Comparison of ENCODE assay signal across 22 mouse cellular contexts in genomic region chr5:100309807-100310165, GRCm38 (mm10).
A peak's percentile ranks its signal among the peaks of the same experiment; 100 is the strongest.
DNase-seq lines count a peak whose midpoint lies in the region; ATAC-seq lines count a peak whose summit lies in the region.
"Had no signal": no experiment of that assay in that cellular context is flagged by ENCODE, and none has a peak within 500 bp of the region (broad histone marks: within the 10 kb centered on the region; RNA-seq: fewer than 3 reads in every experiment).

No protein-coding gene starts in this region.

- H3K27ac ChIP-seq in lung, embryonic 15.5 days = no peak overlapping the region
- peak overlapping the region; percentile 35; the same call in 1 of the 2 replicates for H3K27ac ChIP-seq in midbrain, embryonic 13.5 days
- H3K27ac ChIP-seq: embryonic facial prominence, embryonic 12.5 days; layer of hippocampus, adult 2 months; limb, embryonic 10.5 days; liver, embryonic 15.5 days; midbrain, embryonic 12.5 days had no signal

- WGBS in lung, embryonic 15.5 days = 95% methylated on average over 2 of the region's 2 CpGs
- WGBS in midbrain, embryonic 13.5 days = 91% methylated on average over 2 of the region's 2 CpGs

- H3K9me3 ChIP-seq in lung, embryonic 15.5 days = no peaks in the 10 kb centered on the region
- H3K9me3 ChIP-seq in midbrain, embryonic 13.5 days = no peaks in the 10 kb centered on the region
- H3K9me3 ChIP-seq: embryonic facial prominence, embryonic 12.5 days; limb, embryonic 10.5 days; liver, embryonic 15.5 days; midbrain, embryonic 12.5 days had no signal

- H3K4me1 ChIP-seq in lung, embryonic 15.5 days = no peaks in the 10 kb centered on the region
- H3K4me1 ChIP-seq in midbrain, embryonic 13.5 days (replicated peaks) = peaks cover 7% of the 10 kb centered on the region; the same call in 1 of the 2 replicates
- H3K4me1 ChIP-seq: embryonic facial prominence, embryonic 12.5 days; heart, embryonic 12.5 days; limb, embryonic 10.5 days; liver, embryonic 15.5 days; midbrain, embryonic 12.5 days had no signal

- H3K36me3 ChIP-seq in lung, embryonic 15.5 days = no peaks in the 10 kb centered on the region
- H3K36me3 ChIP-seq in midbrain, embryonic 13.5 days = no peaks in the 10 kb centered on the region
- H3K36me3 ChIP-seq: embryonic facial prominence, embryonic 12.5 days; heart, embryonic 12.5 days; limb, embryonic 10.5 days; liver, embryonic 15.5 days; midbrain, embryonic 12.5 days had no signal

- no peak overlapping the region for H3K4me2 ChIP-seq in lung, embryonic 15.5 days
- H3K4me2 ChIP-seq in midbrain, embryonic 13.5 days (replicated peaks) = no peak overlapping the region
- H3K4me2 ChIP-seq: embryonic facial prominence, embryonic 12.5 days; heart, embryonic 12.5 days; liver, embryonic 15.5 days; midbrain, embryonic 12.5 days had no signal

- H3K27me3 ChIP-seq in lung, embryonic 15.5 days = no peaks in the 10 kb centered on the region
- H3K27me3 ChIP-seq in midbrain, embryonic 13.5 days = no peaks in the 10 kb centered on the region
- H3K27me3 ChIP-seq: embryonic facial prominence, embryonic 12.5 days; liver, embryonic 15.5 days; midbrain, embryonic 12.5 days had no signal

- 0 out of 2 replicates have a peak, but pooled peaks have one; percentile 4 for ATAC-seq in frontal cortex, adult (ENCODE audit: low TSS enrichment)
- 0 out of 2 replicates have a peak, but pooled peaks have one; percentile 38 for ATAC-seq in lung, embryonic 15.5 days (ENCODE audit: borderline replicate concordance, extremely low read depth, low FRiP score, low TSS enrichment)
- no peak for ATAC-seq in midbrain, embryonic 13.5 days
- ATAC-seq: intestine, postnatal 0 days had no signal

- no peak for DNase-seq in frontal cortex, postnatal 10 days (ENCODE audit: low spot score in 2 of 2)
- DNase-seq in lung, postnatal 36 days = no peak
- no peak for DNase-seq in embryo, embryonic 11 days
- no peak for DNase-seq in lung, postnatal 10 days
- DNase-seq: adrenal gland, postnatal 36 days; cerebellum, adult 11 months; cerebellum, adult 9-11 months; gastrocnemius, postnatal 10 days; heart, postnatal 10 days; kidney, postnatal 25 days; liver; spleen, adult 18-20 months had no signal

- H3K4me3 ChIP-seq in lung, embryonic 15.5 days = no peak overlapping the region
- H3K4me3 ChIP-seq in midbrain, embryonic 13.5 days (replicated peaks) = no peak overlapping the region
- H3K4me3 ChIP-seq: embryonic facial prominence, embryonic 12.5 days; heart, embryonic 12.5 days; layer of hippocampus, adult 2 months; limb, embryonic 10.5 days; liver, embryonic 15.5 days; midbrain, embryonic 12.5 days had no signal

- H3K9ac ChIP-seq in lung, embryonic 15.5 days = no peak overlapping the region
- H3K9ac ChIP-seq in midbrain, embryonic 13.5 days (replicated peaks) = no peak overlapping the region
- H3K9ac ChIP-seq: embryonic facial prominence, embryonic 12.5 days; heart, embryonic 12.5 days; liver, embryonic 15.5 days; midbrain, embryonic 12.5 days had no signal
